Mouse (Mus musculus) MEL (cell line): ENCODE measurements around the gene Foxj1. TPM values are rescaled to one million over a fixed set of nuclear protein-coding genes. Genes with fewer than 3 reads are reported as not detected.

ENCODE experiments used
- DNase-seq: peaks from one replicate; pipeline ENCODE4 v3.0.0; 2011; ENCODE audit warnings: low read depth, low spot score
- H3K27ac ChIP-seq: 2 replicates; pipeline ENCODE4 v1.5.1; 2012; ENCODE audit warnings: low read depth, mild to moderate bottlenecking, control low read depth, low read length, moderate library complexity; ENCODE audit not compliant: control insufficient read depth
- H3K27me3 ChIP-seq, 2 experiments: fragments of 150-350 bp in 1 of 2; sonication (generic) in 1 of 2; 2 replicates each; pipeline ENCODE4 v1.6.1; 2012; ENCODE audit warnings: low read length in 2 of 2, mild to moderate bottlenecking in 2 of 2, improper control_type of control experiment in 1 of 2, moderate library complexity in 1 of 2; ENCODE audit not compliant: insufficient read depth in 2 of 2, control insufficient read depth in 1 of 2
- H3K36me3 ChIP-seq, 2 experiments: 2 replicates each; pipeline ENCODE4 v1.6.1; 2012 to 2014; ENCODE audit warnings: low read length in 2 of 2, improper control_type of control experiment in 1 of 2, inconsistent platforms in 1 of 2, mild to moderate bottlenecking in 1 of 2; ENCODE audit not compliant: insufficient read depth in 2 of 2, control insufficient read depth in 1 of 2
- H3K4me1 ChIP-seq, 2 experiments: fragments of 150-350 bp in 1 of 2; sonication (generic) in 1 of 2; 2 replicates each; pipeline ENCODE4 v1.6.1; 2012; ENCODE audit warnings: low read length in 2 of 2, improper control_type of control experiment in 1 of 2, mild to moderate bottlenecking in 1 of 2; ENCODE audit not compliant: insufficient read depth in 2 of 2, control insufficient read depth in 1 of 2
- H3K4me3 ChIP-seq, 2 experiments: fragments of 150-350 bp in 1 of 2; sonication (generic) in 1 of 2; 2 replicates each; pipeline ENCODE4 v1.5.1; 2012; ENCODE audit warnings: low read depth in 2 of 2, low read length in 2 of 2, mild to moderate bottlenecking in 2 of 2, moderate library complexity in 2 of 2, control low read depth in 1 of 2, improper control_type of control experiment in 1 of 2; ENCODE audit not compliant: control insufficient read depth in 1 of 2, insufficient read depth in 1 of 2
- H3K79me2 ChIP-seq: 2 replicates; pipeline ENCODE4 v1.6.1; 2012; ENCODE audit warnings: mild to moderate bottlenecking, low read length, moderate library complexity; ENCODE audit not compliant: control insufficient read depth, poor library complexity, insufficient read depth
- H3K9ac ChIP-seq: 2 replicates; pipeline ENCODE4 v1.6.1; 2012; ENCODE audit warnings: low read depth, mild to moderate bottlenecking, control low read depth, low read length, moderate library complexity; ENCODE audit not compliant: control insufficient read depth, poor library complexity, severe bottlenecking
- H3K9me3 ChIP-seq: fragments of 150-350 bp; sonication (generic); replicated peaks from 2 replicates; pipeline ENCODE4 v1.6.1; 2012; ENCODE audit warnings: mild to moderate bottlenecking, low read length, improper control_type of control experiment, moderate library complexity; ENCODE audit not compliant: insufficient read depth
- CHD1 ChIP-seq: IDR thresholded peaks from 2 replicates; pipeline ENCODE4 v1.6.1; 2012; ENCODE audit warnings: low read depth, mild to moderate bottlenecking, inconsistent platforms, low read length, improper control_type of control experiment
- CHD2 ChIP-seq: IDR thresholded peaks from 2 replicates; pipeline ENCODE4 v1.6.1; 2011; ENCODE audit warnings: low read length, improper control_type of control experiment
- CTCF ChIP-seq, 3 experiments: IDR thresholded peaks in 2 of 3; conservative IDR thresholded peaks in 1 of 3; 2 replicates each; pipeline ENCODE4 v1.5.1; 2011 to 2012; ENCODE audit warnings: low read length in 3 of 3, low read depth in 2 of 3, mild to moderate bottlenecking in 2 of 3, improper control_type of control experiment in 1 of 3, inconsistent platforms in 1 of 3, mixed read lengths in 1 of 3, moderate library complexity in 1 of 3; ENCODE audit not compliant: control insufficient read depth in 1 of 3, insufficient read depth in 1 of 3, poor library complexity in 1 of 3, severe bottlenecking in 1 of 3
- E2F4 ChIP-seq: IDR thresholded peaks from 2 replicates; pipeline ENCODE4 v1.6.1; 2011; ENCODE audit warnings: low read depth, low read length, improper control_type of control experiment, borderline replicate concordance
- ELF1 ChIP-seq: IDR thresholded peaks from 2 replicates; pipeline ENCODE4 v1.6.1; 2014; ENCODE audit warnings: low read depth, mild to moderate bottlenecking, inconsistent platforms, low read length, improper control_type of control experiment, moderate library complexity
- ETS1 ChIP-seq: IDR thresholded peaks from 2 replicates; pipeline ENCODE4 v1.6.1; 2012; ENCODE audit warnings: low read depth, mild to moderate bottlenecking, inconsistent platforms, low read length, improper control_type of control experiment, moderate library complexity
- GATA1 ChIP-seq: IDR thresholded peaks from 2 replicates; pipeline ENCODE4 v1.6.1; 2011; ENCODE audit warnings: low read depth, low read length, improper control_type of control experiment
- JUND ChIP-seq: IDR thresholded peaks from 2 replicates; pipeline ENCODE4 v1.6.1; 2011; ENCODE audit warnings: low read depth, mild to moderate bottlenecking, improper control_type of control experiment, low read length
- KAT2A ChIP-seq: conservative IDR thresholded peaks from 2 replicates; pipeline ENCODE4 v1.6.1; 2012; ENCODE audit warnings: low read depth, low read length, improper control_type of control experiment, inconsistent platforms
- MAX ChIP-seq: IDR thresholded peaks from 2 replicates; pipeline ENCODE4 v1.6.1; 2011; ENCODE audit warnings: low read length, improper control_type of control experiment
- MEF2A ChIP-seq: IDR thresholded peaks from 2 replicates; pipeline ENCODE4 v1.6.1; 2014; ENCODE audit warnings: low read depth, mild to moderate bottlenecking, inconsistent platforms, low read length, improper control_type of control experiment; ENCODE audit not compliant: poor library complexity, insufficient replicate concordance, severe bottlenecking; ENCODE audit errors: extremely low read depth
- MXI1 ChIP-seq: IDR thresholded peaks from 2 replicates; pipeline ENCODE4 v1.6.1; 2011; ENCODE audit warnings: mild to moderate bottlenecking, low read depth, low read length, improper control_type of control experiment
- MYB ChIP-seq: IDR thresholded peaks from 2 replicates; pipeline ENCODE4 v1.6.1; 2011; ENCODE audit warnings: mild to moderate bottlenecking, low read depth, low read length, improper control_type of control experiment
- MYC ChIP-seq: IDR thresholded peaks from 2 replicates; pipeline ENCODE4 v1.6.1; 2011; ENCODE audit warnings: low read depth, mild to moderate bottlenecking, low read length, improper control_type of control experiment, moderate library complexity
- POLR2A ChIP-seq, 2 experiments: IDR thresholded peaks; 2 replicates each; pipeline ENCODE4 v1.6.1; 2011 to 2012; ENCODE audit warnings: low read length in 2 of 2, mild to moderate bottlenecking in 2 of 2, control low read depth in 1 of 2, improper control_type of control experiment in 1 of 2, low read depth in 1 of 2, moderate library complexity in 1 of 2; ENCODE audit not compliant: control insufficient read depth in 1 of 2, insufficient read depth in 1 of 2, poor library complexity in 1 of 2
- RCOR1 ChIP-seq: IDR thresholded peaks from 2 replicates; pipeline ENCODE4 v1.6.1; 2012; ENCODE audit warnings: low read depth, mild to moderate bottlenecking, inconsistent platforms, low read length, improper control_type of control experiment
- SIN3A ChIP-seq: IDR thresholded peaks from 2 replicates; pipeline ENCODE4 v1.6.1; 2012; ENCODE audit warnings: low read length, improper control_type of control experiment, inconsistent platforms
- SMC3 ChIP-seq: IDR thresholded peaks from 2 replicates; pipeline ENCODE4 v1.6.1; 2011; ENCODE audit warnings: low read depth, low read length, improper control_type of control experiment
- TAL1 ChIP-seq: IDR thresholded peaks from 2 replicates; pipeline ENCODE4 v1.6.1; 2012; ENCODE audit warnings: mild to moderate bottlenecking, inconsistent platforms, low read length, moderate library complexity, mixed read lengths
- TBP ChIP-seq: IDR thresholded peaks from 2 replicates; pipeline ENCODE4 v1.8.0; 2011; ENCODE audit warnings: low read depth, low read length, improper control_type of control experiment
- UBTF ChIP-seq: IDR thresholded peaks from 2 replicates; pipeline ENCODE4 v1.6.1; 2012; ENCODE audit warnings: low read depth, mild to moderate bottlenecking, inconsistent platforms, low read length, improper control_type of control experiment, moderate library complexity, borderline replicate concordance; ENCODE audit not compliant: insufficient read depth
- USF1 ChIP-seq: IDR thresholded peaks from 2 replicates; pipeline ENCODE4 v1.6.1; 2014; ENCODE audit warnings: low read depth, mild to moderate bottlenecking, inconsistent platforms, low read length, improper control_type of control experiment, moderate library complexity
- USF2 ChIP-seq, 2 experiments: IDR thresholded peaks; 2 replicates each; pipeline ENCODE4 v1.6.1; 2011 to 2012; ENCODE audit warnings: improper control_type of control experiment in 2 of 2, low read length in 2 of 2, borderline replicate concordance in 1 of 2, inconsistent platforms in 1 of 2, low read depth in 1 of 2, mild to moderate bottlenecking in 1 of 2; ENCODE audit not compliant: insufficient read depth in 1 of 2
- polyA plus RNA-seq, 2 experiments: library from polyadenylated mRNA; stranded (reverse) in 1 of 2; unstranded in 1 of 2; fragments of >175 nt in 1 of 2; fragments of >200 nt in 1 of 2; gene quantifications; 2 replicates each; pipeline versions ENCODE4 v1.2.1 to v1.2.4; 2012; ENCODE audit warnings: low replicate concordance in 2 of 2, low read depth in 1 of 2; ENCODE audit not compliant: insufficient read length in 2 of 2, insufficient read depth in 1 of 2, missing spikeins in 1 of 2
- total RNA-seq: library from RNA; depleted of rRNA; stranded (reverse); fragments of 300-350 nt; gene quantifications from 2 replicates; pipeline ENCODE4 v1.2.3, GENCODE M21; 2012

Gene Foxj1
- total and polyA plus RNA-seq, 3 experiments = 0.07 to 0.08 TPM; not detected in 1

DNA sequence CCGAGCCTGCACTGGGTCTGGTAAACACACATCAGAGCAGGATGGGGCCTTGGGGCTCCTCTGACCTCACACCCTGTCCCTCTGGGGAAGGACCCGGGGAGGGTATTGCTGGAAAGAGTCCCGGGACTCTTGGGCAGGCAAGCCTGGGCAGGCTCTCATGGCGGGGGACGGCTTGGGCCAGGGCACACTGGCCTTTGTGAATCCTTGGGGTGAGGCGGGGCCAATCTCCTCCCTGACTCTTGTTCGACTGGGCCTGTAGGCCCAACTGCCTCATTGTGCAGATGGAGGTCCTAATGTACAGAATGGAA is 5.0 kb downstream of the Foxj1 start:
- Histone ChIP-seq H3K4me3 (no peak overlapping the region), H3K4me1 (0 out of 4 replicates have a peak, but pooled peaks cover 0 to 2% of the 10 kb centered on the region in 2 experiments), H3K27me3 (0 out of 4 replicates have a peak, but pooled peaks cover 0 to 1% of the 10 kb centered on the region in 2 experiments), H3K27ac (no peak overlapping the region), H3K9ac (no peak overlapping the region), H3K36me3 (no peaks in the 10 kb centered on the region), H3K79me2 (no peaks in the 10 kb centered on the region)
- TF ChIP-seq MYC (no peak), ETS1 (no peak), TAL1 (no peak), CHD2 (no peak), GATA1 (no peak), RCOR1 (no peak), MYB (no peak), KAT2A (no peak), CTCF (IDR thresholded peaks at IDR 0.05 in 2 of 3, conservative IDR thresholded peaks at IDR 0.05 in 1 of 3; ENCODE audit: control insufficient read depth in 1 of 3, insufficient read depth in 1 of 3, low read depth in 2 of 3, low read length in 3 of 3, poor library complexity in 1 of 3, severe bottlenecking in 1 of 3) (no peak), USF1 (no peak), UBTF (no peak), POLR2A (IDR thresholded peaks at IDR 0.05; ENCODE audit: control insufficient read depth in 1 of 2, insufficient read depth in 1 of 2, low read depth in 1 of 2, low read length in 2 of 2, poor library complexity in 1 of 2) (no peak), MXI1 (no peak), MAX (no peak), CHD1 (no peak), E2F4 (no peak), USF2 (IDR thresholded peaks at IDR 0.05; ENCODE audit: borderline replicate concordance in 1 of 2, insufficient read depth in 1 of 2, low read depth in 1 of 2, low read length in 2 of 2) (no peak), SMC3 (no peak), SIN3A (no peak), JUND (no peak)
- TF ChIP-seq, all 39 proteins: peak for 0
- no peaks in the 10 kb centered on the region for H3K9me3 ChIP-seq
- DNase-seq = no peak

DNA sequence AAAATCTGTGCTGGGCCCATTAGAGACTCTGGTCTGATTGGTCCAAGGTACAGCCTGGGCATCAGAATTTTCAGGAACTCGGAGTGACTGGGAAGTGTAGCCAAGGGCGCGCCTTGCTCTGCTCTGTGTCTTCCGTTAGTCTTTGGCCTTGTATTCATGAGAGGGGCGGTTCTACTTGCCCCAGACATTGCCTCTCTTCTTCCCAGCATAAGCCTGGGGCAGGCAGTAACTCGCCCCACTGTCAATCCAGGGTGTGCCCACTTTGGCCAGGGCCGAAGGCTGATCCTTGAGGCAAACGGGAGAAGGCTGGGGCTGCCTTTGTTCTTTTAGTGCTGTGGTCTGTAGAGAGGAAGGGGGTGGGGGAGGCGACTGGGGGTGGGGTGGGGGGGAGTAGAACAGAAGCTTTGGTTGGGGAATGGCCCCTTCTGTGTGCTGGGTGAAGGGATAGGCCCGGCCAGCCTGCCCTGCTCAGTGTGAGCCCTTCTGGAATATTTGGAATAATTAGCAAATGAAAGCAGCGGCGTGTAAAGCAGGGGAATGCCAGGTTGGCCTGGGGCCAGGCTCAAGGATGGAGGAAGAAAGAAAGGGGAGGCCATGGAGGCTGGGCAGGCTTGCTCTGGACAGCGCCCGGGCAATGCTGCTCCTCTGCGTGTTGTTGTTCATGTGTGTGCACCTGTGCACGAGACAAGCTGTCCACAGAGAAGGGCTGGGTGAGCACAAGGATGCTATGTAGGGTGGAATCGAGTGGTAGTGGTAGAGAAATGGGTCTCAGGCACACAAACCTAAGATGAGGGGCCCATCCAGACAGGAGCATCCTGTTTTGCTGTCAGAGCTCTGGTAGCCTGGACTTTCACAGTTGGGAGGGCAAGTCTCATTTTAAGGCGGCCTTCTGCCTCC is 5.6 kb downstream of the Foxj1 start:
- Histone ChIP-seq H3K9me3 (no peaks in the 10 kb centered on the region), H3K9ac (no peak overlapping the region), H3K27me3 (0 out of 4 replicates have a peak, but pooled peaks cover 0 to 1% of the 10 kb centered on the region in 2 experiments), H3K79me2 (no peaks in the 10 kb centered on the region), H3K4me3 (no peak overlapping the region), H3K27ac (no peak overlapping the region), H3K4me1 (0 out of 4 replicates have a peak, but pooled peaks cover 0 to 2% of the 10 kb centered on the region in 2 experiments), H3K36me3 (no peaks in the 10 kb centered on the region)
- DNase-seq = no peak
- TF ChIP-seq MAX = no peak
- no peak for TF ChIP-seq TBP
- TF ChIP-seq KAT2A = no peak
- TF ChIP-seq CHD1 = no peak
- no peak for TF ChIP-seq ELF1
- no peak for TF ChIP-seq MXI1
- no peak for TF ChIP-seq MEF2A
- no peak for TF ChIP-seq SIN3A
